Mouse (Mus musculus) forebrain, embryonic 11.5 days (tissue): ENCODE measurements around the gene Peli1. TPM values are rescaled to one million over a fixed set of nuclear protein-coding genes. Genes with fewer than 3 reads are reported as not detected.

Source experiments
- ATAC-seq: fragments of 200-750 bp; cut with Nextera tagmentation; replicated peaks from 2 replicates; pipeline ENCODE4 v1.8.0; 2017; ENCODE audit warnings: moderate TSS enrichment; ENCODE audit not compliant: low FRiP score
- DNase-seq: peaks from one replicate; pipeline ENCODE4 v3.0.0-alpha.2; 2017; ENCODE audit warnings: low spot score
- H3K27ac ChIP-seq: fragments of 300-500 bp; sonication (generic); 2 replicates; pipeline ENCODE4 v1.5.1; 2014; ENCODE audit warnings: low read depth, low read length
- H3K27me3 ChIP-seq: fragments of 300-500 bp; sonication (generic); 2 replicates; pipeline ENCODE4 v1.6.1; 2014; ENCODE audit warnings: mild to moderate bottlenecking, low read length, mixed read lengths; ENCODE audit not compliant: control insufficient read depth, insufficient read depth
- H3K36me3 ChIP-seq: fragments of 300-500 bp; sonication (generic); 2 replicates; pipeline ENCODE4 v1.6.1; 2014; ENCODE audit warnings: mild to moderate bottlenecking, low read length, moderate library complexity, mixed read lengths; ENCODE audit not compliant: control insufficient read depth, insufficient read depth
- H3K4me1 ChIP-seq: fragments of 300-500 bp; sonication (generic); replicated peaks from 2 replicates; pipeline ENCODE4 v1.6.1; 2014; ENCODE audit warnings: low read length, mixed read lengths; ENCODE audit not compliant: control insufficient read depth, insufficient read depth
- H3K4me2 ChIP-seq: fragments of 300-500 bp; sonication (generic); 2 replicates; pipeline ENCODE4 v1.6.1; 2014; ENCODE audit warnings: low read depth, mild to moderate bottlenecking, low read length, moderate library complexity, mixed read lengths; ENCODE audit not compliant: severe bottlenecking
- H3K4me3 ChIP-seq: fragments of 300-500 bp; sonication (generic); 2 replicates; pipeline ENCODE4 v1.5.1; 2014; ENCODE audit warnings: low read depth, low read length
- H3K9ac ChIP-seq: fragments of 300-500 bp; sonication (generic); 2 replicates; pipeline ENCODE4 v1.6.1; 2014; ENCODE audit warnings: low read length
- H3K9me3 ChIP-seq: fragments of 300-500 bp; sonication (generic); 2 replicates; pipeline ENCODE4 v1.6.1; 2016; ENCODE audit warnings: low read length, mixed read lengths; ENCODE audit not compliant: control insufficient read depth
- whole genome bisulfite sequencing: fragments of 180-500 bp; shearing (Covaris S2); extraction: QIAGEN DNeasy Blood & Tissue Kit; methylation state at CpG from one replicate; pipeline ENCODE4 v1.1.7; 2014; 5-methylcytosine and 5-hydroxymethylcytosine counted together
- polyA plus RNA-seq: library from polyadenylated mRNA; unstranded; fragments of >200 nt; fragmentation: Nextera tagmentation; extraction: Ambion mirVana; gene quantifications from 2 replicates; pipeline ENCODE4 v1.2.1, GENCODE M21; 2014

The Peli1 gene
- polyA plus RNA-seq, 1 experiment from 2014 or later, result 91.6 TPM

GRCm38 (mm10) chr11:21116623-21117295 lies 25.7 kb downstream of the Peli1 start:
- no peak overlapping the region for H3K9ac ChIP-seq
- ATAC-seq (no peak), DNase-seq (no peak)
- no peak overlapping the region for H3K27ac ChIP-seq
- no peak overlapping the region for H3K4me2 ChIP-seq
- 85% methylated on average over 3 of the region's 3 CpGs for WGBS
- H3K9me3 ChIP-seq, result no peaks in the 10 kb centered on the region
- no peak overlapping the region for H3K4me3 ChIP-seq
- no peaks in the 10 kb centered on the region for H3K36me3 ChIP-seq
- no peaks in the 10 kb centered on the region for H3K4me1 ChIP-seq
- H3K27me3 ChIP-seq, result no peaks in the 10 kb centered on the region

GRCm38 (mm10) chr11:21121737-21122136 lies 30.6 kb downstream of the Peli1 start:
- no peak for ATAC-seq
- H3K9ac ChIP-seq, result no peak overlapping the region
- no peaks in the 10 kb centered on the region for H3K4me1 ChIP-seq
- H3K36me3 ChIP-seq, result no peaks in the 10 kb centered on the region
- DNase-seq, result no peak
- no peaks in the 10 kb centered on the region for H3K27me3 ChIP-seq
- no peak overlapping the region for H3K4me3 ChIP-seq
- 85% methylated on average over 2 of the region's 2 CpGs for WGBS
- H3K4me2 ChIP-seq, result no peak overlapping the region
- H3K9me3 ChIP-seq, result no peaks in the 10 kb centered on the region
- H3K27ac ChIP-seq, result no peak overlapping the region

- ATAC-seq, result no peak
- Histone ChIP-seq H3K27ac (no peak overlapping the region), H3K4me1 (no peaks in the 10 kb centered on the region), H3K9ac (no peak overlapping the region), H3K36me3 (no peaks in the 10 kb centered on the region), H3K9me3 (no peaks in the 10 kb centered on the region), H3K27me3 (no peaks in the 10 kb centered on the region), H3K4me3 (no peak overlapping the region), H3K4me2 (no peak overlapping the region)
- DNase-seq, result no peak
- 85% methylated on average over 2 of the region's 2 CpGs for WGBS
These were observed 31.3 kb downstream of the Peli1 start for GRCm38 (mm10) chr11:21122399-21122798.

- Histone ChIP-seq H3K27ac (no peak overlapping the region), H3K4me3 (no peak overlapping the region), H3K9me3 (peaks cover 4% of the 10 kb centered on the region; the same call in 1 of the 2 replicates), H3K27me3 (no peaks in the 10 kb centered on the region), H3K4me1 (no peaks in the 10 kb centered on the region), H3K9ac (no peak overlapping the region), H3K36me3 (no peaks in the 10 kb centered on the region), H3K4me2 (no peak overlapping the region)
- WGBS, result 89% methylated on average over 2 of the region's 2 CpGs
- DNase-seq, result no peak
- no peak for ATAC-seq
These were observed 40.6 kb downstream of the Peli1 start for GRCm38 (mm10) chr11:21131692-21132091.

- no peaks in the 10 kb centered on the region; the same call in 1 of the 2 replicates for H3K36me3 ChIP-seq
- no peaks in the 10 kb centered on the region for H3K9me3 ChIP-seq
- ATAC-seq, result no peak
- no peaks in the 10 kb centered on the region for H3K4me1 ChIP-seq
- no peak overlapping the region for H3K27ac ChIP-seq
- H3K27me3 ChIP-seq, result no peaks in the 10 kb centered on the region
- H3K9ac ChIP-seq, result no peak overlapping the region
- DNase-seq, result no peak
- no peak overlapping the region for H3K4me2 ChIP-seq
- 91% methylated on average over 2 of the region's 2 CpGs for WGBS
- H3K4me3 ChIP-seq, result no peak overlapping the region
These were observed 43.9 kb downstream of the Peli1 start for GRCm38 (mm10) chr11:21134875-21135451.

GRCm38 (mm10) chr11:21139453-21139852 lies 48.4 kb downstream of the Peli1 start:
- ATAC-seq (no peak), DNase-seq (no peak)
- Histone ChIP-seq H3K4me3 (no peak overlapping the region), H3K4me1 (no peaks in the 10 kb centered on the region), H3K27ac (no peak overlapping the region), H3K9ac (no peak overlapping the region), H3K4me2 (no peak overlapping the region), H3K36me3 (peaks cover 4% of the 10 kb centered on the region; the same call in 1 of the 2 replicates), H3K27me3 (no peaks in the 10 kb centered on the region), H3K9me3 (no peaks in the 10 kb centered on the region)
- WGBS, result 92% methylated on average over 1 of the region's 1 CpGs

- Histone ChIP-seq H3K4me1 (no peaks in the 10 kb centered on the region), H3K9me3 (no peaks in the 10 kb centered on the region), H3K9ac (no peak overlapping the region), H3K27me3 (no peaks in the 10 kb centered on the region), H3K4me2 (no peak overlapping the region), H3K27ac (no peak overlapping the region), H3K4me3 (no peak overlapping the region), H3K36me3 (peaks cover 4% of the 10 kb centered on the region; the same call in 1 of the 2 replicates)
- WGBS, result 95% methylated on average over 7 of the region's 7 CpGs
- DNase-seq, result no peak
- ATAC-seq, result no peak
These were observed 50.2 kb downstream of the Peli1 start for GRCm38 (mm10) chr11:21141242-21141641.

- Histone ChIP-seq H3K27ac (no peak overlapping the region), H3K4me2 (no peak overlapping the region), H3K9me3 (no peaks in the 10 kb centered on the region), H3K4me1 (no peaks in the 10 kb centered on the region), H3K36me3 (peaks cover 4% of the 10 kb centered on the region; the same call in 1 of the 2 replicates), H3K27me3 (no peaks in the 10 kb centered on the region), H3K4me3 (no peak overlapping the region), H3K9ac (no peak overlapping the region)
- no peak for DNase-seq
- ATAC-seq, result no peak
- 97% methylated on average over 4 of the region's 4 CpGs for WGBS
These were observed 50.7 kb downstream of the Peli1 start for GRCm38 (mm10) chr11:21141755-21142154.

GRCm38 (mm10) chr11:21149476-21149875 lies 58.4 kb downstream of the Peli1 start:
- no peaks in the 10 kb centered on the region for H3K4me1 ChIP-seq
- no peaks in the 10 kb centered on the region for H3K9me3 ChIP-seq
- H3K9ac ChIP-seq, result no peak overlapping the region
- H3K27me3 ChIP-seq, result no peaks in the 10 kb centered on the region
- ATAC-seq (no peak), DNase-seq (no peak)
- peaks cover 9% of the 10 kb centered on the region; the same call in 1 of the 2 replicates for H3K36me3 ChIP-seq
- H3K4me2 ChIP-seq, result no peak overlapping the region
- H3K27ac ChIP-seq, result no peak overlapping the region
- 82% methylated on average over 4 of the region's 4 CpGs for WGBS
- no peak overlapping the region for H3K4me3 ChIP-seq
